Comparison of ENCODE assay signal across 8 mouse cellular contexts in the genomic region with DNA sequence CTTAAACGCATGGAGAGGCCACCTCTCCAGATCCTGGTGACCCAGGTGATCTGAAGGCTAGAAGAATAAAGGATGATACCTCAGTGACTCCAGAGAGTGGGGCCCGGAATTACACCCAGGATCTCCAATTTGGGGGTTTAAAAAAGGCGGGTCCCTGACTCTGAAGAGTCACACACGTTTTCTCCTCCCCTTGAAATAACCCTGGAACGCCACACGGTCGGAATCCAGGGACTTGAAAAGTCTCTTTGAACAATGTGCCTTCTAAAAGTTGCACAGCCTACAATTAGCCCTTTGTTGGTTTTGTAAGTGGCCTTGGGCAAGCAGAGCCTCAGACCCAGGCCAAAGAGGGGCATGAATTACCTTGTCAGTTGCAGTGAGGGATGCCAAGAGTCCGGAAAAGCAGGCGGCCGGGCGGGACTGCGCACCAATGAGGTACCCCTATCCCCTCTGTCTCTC. TPM values are rescaled to one million over a fixed set of nuclear protein-coding genes. Genes with fewer than 3 reads are reported as not detected.
DNase-seq lines count a peak whose midpoint lies in the region; ATAC-seq and TF ChIP-seq lines count a peak whose summit lies in the region.

No protein-coding gene starts in this region.

- H3K9me3 ChIP-seq in limb, embryonic 15.5 days: no peaks in the 10 kb centered on the region

- no peaks in the 10 kb centered on the region for H3K36me3 ChIP-seq in testis, adult 2 months (ENCODE audit: control insufficient read depth, insufficient read depth, low read length)
- H3K36me3 ChIP-seq in limb, embryonic 15.5 days: no peaks in the 10 kb centered on the region

- no peak for TF ChIP-seq CTCF in testis, adult 2 months (IDR thresholded peaks at IDR 0.05; ENCODE audit: control insufficient read depth, insufficient read depth, insufficient replicate concordance, low read depth, low read length)

- no peak for ATAC-seq in limb, embryonic 15.5 days (ENCODE audit: insufficient number of reproducible peaks, low FRiP score, low TSS enrichment, low read depth)

- peak overlapping the region; percentile 87 for H3K4me3 ChIP-seq in testis, adult 2 months (ENCODE audit: control insufficient read depth, low read depth, low read length)
- H3K4me3 ChIP-seq in limb, embryonic 15.5 days: peak overlapping the region; percentile 75

- peaks cover 14% of the 10 kb centered on the region for H3K4me1 ChIP-seq in testis, adult 2 months (ENCODE audit: control insufficient read depth, insufficient read depth, low read length)
- peaks cover 14% of the 10 kb centered on the region for H3K4me1 ChIP-seq in limb, embryonic 15.5 days

- 0 out of 2 replicates have a peak overlapping the region, but pooled peaks have one; percentile 15 for H3K27ac ChIP-seq in testis, adult 2 months (ENCODE audit: control insufficient read depth, insufficient read depth, low read depth, low read length)
- peak overlapping the region; percentile 95 for H3K27ac ChIP-seq in limb, embryonic 15.5 days

- peak; percentile 22 for DNase-seq in cerebellum, adult 8-10 months
- DNase-seq in cerebellum, postnatal 36 days: no peak
- DNase-seq in testis, postnatal 10 days (ENCODE audit: low spot score): no peak
- no peak for DNase-seq in adrenal gland, postnatal 10 days
- DNase-seq in gastrocnemius, postnatal 14 days: no peak
- no peak for DNase-seq in ovary, postnatal 14 days (ENCODE audit: low spot score)

- H3K9ac ChIP-seq in limb, embryonic 15.5 days: peak overlapping the region; percentile 83

- TF ChIP-seq POLR2A in testis, adult 2 months (IDR thresholded peaks at IDR 0.05; ENCODE audit: control insufficient read depth, low read depth, low read length): no peak

- peak overlapping the region; percentile 88 for H3K4me2 ChIP-seq in limb, embryonic 15.5 days

- H3K27me3 ChIP-seq in testis, adult 2 months (ENCODE audit: control insufficient read depth, insufficient read depth, low read length): 0 out of 2 replicates have a peak, but pooled peaks cover 2% of the 10 kb centered on the region
- no peaks in the 10 kb centered on the region for H3K27me3 ChIP-seq in limb, embryonic 15.5 days

- intact Hi-C loops in gastrocnemius, postnatal 14 days (cut with DNase I; ENCODE audit: low total_unique reads): no loop called here

- under 1% methylated on average over 12 of the region's 12 CpGs for WGBS in limb, embryonic 15.5 days

RNA-seq across cellular contexts. Expression of gene Utrn, which starts 1.4 kb away (rescaled TPM):
- 4.8 and 5.7 TPM in 2 replicates for polyA plus RNA-seq in testis, adult 2 months (2012; rRNA removed)
- 99.6 and 100 TPM in 2 replicates for polyA plus RNA-seq in limb, embryonic 15.5 days (2015; fragmentation: Nextera tagmentation; extraction: Ambion mirVana)
- 10 to 100 TPM; 68.5 to 96.0 TPM for total RNA-seq in adrenal gland, postnatal 10 days (2021)
- 10 to 100 TPM; 37.1 to 44.7 TPM for total RNA-seq in gastrocnemius, postnatal 14 days (2021)
